Mouse (Mus musculus) erythroblast, embryonic 14.5 days (primary cell): Measurements from ENCODE around the gene Scrn3.

Experiments used
- GATA1 ChIP-seq: IDR thresholded peaks from 2 replicates; pipeline ENCODE4 v1.6.1; 2012; ENCODE audit warnings: low read length, inconsistent platforms, mixed read lengths
- TAL1 ChIP-seq: IDR thresholded peaks from 3 replicates; pipeline ENCODE4 v1.6.1; 2012; ENCODE audit warnings: low read length, inconsistent platforms, mixed read lengths

DNA sequence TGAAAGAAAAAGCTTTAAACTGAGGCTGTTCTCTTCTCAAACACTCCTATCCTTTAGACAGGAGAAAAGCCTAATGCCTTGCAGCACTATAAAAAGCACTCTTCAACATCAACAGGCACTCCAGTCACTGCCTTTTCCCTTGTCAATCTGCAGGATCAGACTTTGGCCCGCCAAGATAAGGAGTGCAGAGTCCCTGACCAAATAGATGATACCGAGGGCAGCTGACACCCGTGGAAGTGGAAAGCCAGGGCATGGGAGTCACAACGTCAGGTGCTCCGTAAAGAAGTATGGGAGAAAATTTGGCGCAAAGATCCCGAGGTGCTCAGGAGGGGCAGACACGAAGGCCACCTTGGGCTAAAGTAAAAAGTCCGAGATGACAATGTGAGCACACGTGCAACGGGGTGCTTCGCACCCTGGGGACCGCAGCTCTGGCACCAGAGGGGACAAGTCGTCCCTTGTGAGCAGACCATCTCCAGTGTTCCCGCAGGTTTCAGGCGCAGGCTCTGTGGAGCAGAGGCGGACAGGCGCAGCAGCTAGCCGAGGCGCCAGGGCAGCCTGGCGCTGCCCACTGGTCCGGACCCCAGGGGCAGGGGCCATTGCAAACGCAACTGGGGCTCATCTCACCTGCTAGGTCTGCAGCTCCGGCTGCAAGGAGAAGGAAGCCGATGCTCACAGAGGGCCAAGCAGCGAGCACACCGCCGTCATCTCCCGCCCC, 73.4 kb downstream of the Scrn3 start:
- peak; percentile 78 for TF ChIP-seq GATA1
- TF ChIP-seq TAL1, result no peak
